Mouse (Mus musculus) heart, embryonic 16.5 days (tissue): ENCODE data around the gene Myo10. TPM values are rescaled to one million over a fixed set of nuclear protein-coding genes. Genes with fewer than 3 reads are reported as not detected.

Source experiments
- ATAC-seq: fragments of 200-750 bp; cut with Nextera tagmentation; replicated peaks from 2 replicates; pipeline ENCODE4 v1.8.0; 2017; ENCODE audit warnings: moderate number of reproducible peaks; ENCODE audit not compliant: insufficient read depth, low FRiP score; ENCODE audit errors: extremely low read depth
- H3K27ac ChIP-seq: fragments of 300-500 bp; sonication (generic); 2 replicates; pipeline ENCODE4 v1.5.1; 2014; ENCODE audit warnings: mild to moderate bottlenecking, low read length, control low read depth, moderate library complexity
- H3K27me3 ChIP-seq: fragments of 300-500 bp; sonication (generic); 2 replicates; pipeline ENCODE4 v1.6.1; 2014; ENCODE audit warnings: low read length, mixed read lengths; ENCODE audit not compliant: control insufficient read depth, insufficient read depth
- H3K36me3 ChIP-seq: fragments of 300-500 bp; sonication (generic); 2 replicates; pipeline ENCODE4 v1.6.1; 2014; ENCODE audit not compliant: control insufficient read depth, insufficient read depth
- H3K4me1 ChIP-seq: fragments of 300-500 bp; sonication (generic); 2 replicates; pipeline ENCODE4 v1.6.1; 2014; ENCODE audit warnings: low read length, mixed read lengths; ENCODE audit not compliant: control insufficient read depth, insufficient read depth
- H3K4me2 ChIP-seq: fragments of 300-500 bp; sonication (generic); 2 replicates; pipeline ENCODE4 v1.6.1; 2014; ENCODE audit warnings: low read depth, mild to moderate bottlenecking, control low read depth, low read length
- H3K4me3 ChIP-seq: fragments of 300-500 bp; sonication (generic); 2 replicates; pipeline ENCODE4 v1.5.1; 2014; ENCODE audit warnings: mild to moderate bottlenecking, control low read depth, low read length
- H3K9ac ChIP-seq: fragments of 300-500 bp; sonication (generic); 2 replicates; pipeline ENCODE4 v1.6.1; 2014; ENCODE audit warnings: low read length, control low read depth
- H3K9me3 ChIP-seq: fragments of 300-500 bp; sonication (generic); replicated peaks from 2 replicates; pipeline ENCODE4 v1.6.1; 2016; ENCODE audit warnings: low read length; ENCODE audit not compliant: control insufficient read depth
- WGBS: fragments of 180-500 bp; shearing (Covaris S2); extraction: QIAGEN DNeasy Blood & Tissue Kit; methylation state at CpG from one replicate; pipeline ENCODE4 v1.1.7; 2014; 5-methylcytosine and 5-hydroxymethylcytosine counted together
- polyA plus RNA-seq: library from polyadenylated mRNA; unstranded; fragments of >200 nt; fragmentation: Nextera tagmentation; extraction: Ambion mirVana; gene quantifications from 2 replicates; pipeline ENCODE4 v1.2.1, GENCODE M21; 2015

Gene Myo10
- polyA plus RNA-seq, 1 experiment from 2014 or later = 14.9 TPM

DNA sequence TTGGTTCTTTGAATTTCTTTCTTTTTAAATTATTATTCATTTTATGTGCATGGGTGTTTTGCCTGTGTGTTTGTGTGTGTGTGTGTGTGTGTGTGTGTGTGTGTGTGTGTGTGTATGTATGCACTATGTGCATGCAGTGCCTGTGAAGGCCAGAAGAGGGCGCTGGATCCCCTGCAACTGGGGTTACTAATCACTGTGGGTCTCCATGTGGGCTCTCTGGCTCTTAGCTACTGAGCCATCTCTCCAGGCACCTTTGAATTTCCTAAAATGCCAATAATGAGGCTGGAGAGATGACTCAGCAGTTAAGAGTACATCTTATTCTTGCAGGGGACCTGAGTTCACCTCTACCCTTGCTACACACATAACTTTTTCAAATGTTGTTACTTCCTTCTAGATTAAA is 18.1 kb upstream of the Myo10 start:
- H3K9ac ChIP-seq = no peak overlapping the region
- WGBS = 50% methylated on average over 1 of the region's 1 CpGs
- H3K4me3 ChIP-seq = no peak overlapping the region
- H3K27me3 ChIP-seq = no peaks in the 10 kb centered on the region
- H3K27ac ChIP-seq = no peak overlapping the region
- H3K9me3 ChIP-seq = peaks cover 5% of the 10 kb centered on the region
- no peak overlapping the region for H3K4me2 ChIP-seq
- H3K36me3 ChIP-seq = no peaks in the 10 kb centered on the region
- peaks cover 2% of the 10 kb centered on the region; the same call in 1 of the 2 replicates for H3K4me1 ChIP-seq
- no peak for ATAC-seq

DNA sequence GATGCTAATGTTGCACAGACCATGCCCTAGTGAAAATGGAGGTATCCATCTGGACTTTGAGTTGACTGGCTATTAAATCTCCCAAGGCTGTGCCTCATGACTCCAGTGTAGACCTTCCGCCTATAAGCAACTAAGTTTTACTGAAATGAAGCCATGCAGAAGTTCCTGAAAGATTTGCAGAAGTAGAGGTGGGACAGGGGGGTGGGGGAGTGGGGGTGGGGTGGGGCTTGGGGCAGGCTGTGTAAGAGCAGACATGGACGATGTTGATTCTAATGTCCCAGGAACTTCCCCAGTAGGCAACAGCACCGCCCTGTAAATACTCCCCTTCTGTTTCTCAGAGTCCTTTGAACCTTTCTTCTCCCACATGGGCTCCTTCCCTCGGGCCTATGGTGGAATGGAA is 16.9 kb upstream of the Myo10 start:
- no peaks in the 10 kb centered on the region for H3K27me3 ChIP-seq
- ATAC-seq = no peak
- WGBS = 69% methylated on average over 4 of the region's 4 CpGs
- H3K4me3 ChIP-seq = no peak overlapping the region
- peaks cover 2% of the 10 kb centered on the region; the same call in 1 of the 2 replicates for H3K4me1 ChIP-seq
- H3K27ac ChIP-seq = no peak overlapping the region
- no peaks in the 10 kb centered on the region for H3K36me3 ChIP-seq
- H3K4me2 ChIP-seq = no peak overlapping the region
- peaks cover 5% of the 10 kb centered on the region for H3K9me3 ChIP-seq
- H3K9ac ChIP-seq = no peak overlapping the region

GRCm38 (mm10) chr15:25608742-25609141 is 13.6 kb upstream of the Myo10 start:
- no peak for ATAC-seq

DNA sequence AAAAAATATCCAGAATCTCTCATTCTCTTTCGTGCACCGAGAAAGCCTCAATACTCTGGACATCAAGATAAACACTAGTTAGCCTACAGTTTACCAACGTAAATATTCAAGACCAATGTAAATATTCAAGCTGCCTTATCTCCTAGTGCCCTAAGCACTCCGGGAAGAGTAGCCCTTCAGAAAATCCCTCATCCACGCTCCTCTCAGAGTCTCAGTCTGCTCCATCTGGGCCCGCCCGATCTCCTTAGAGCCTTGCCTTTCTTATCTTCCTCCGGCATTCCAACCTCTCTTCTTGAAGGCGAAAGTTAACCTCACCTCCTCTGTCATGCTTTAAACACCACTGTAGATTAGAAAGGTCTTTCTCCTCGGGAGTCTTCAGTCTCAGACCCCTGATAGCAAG is 13.1 kb upstream of the Myo10 start:
- no peak overlapping the region for H3K9ac ChIP-seq
- no peak overlapping the region for H3K4me2 ChIP-seq
- H3K9me3 ChIP-seq = peaks cover 3% of the 10 kb centered on the region
- ATAC-seq = no peak
- H3K4me3 ChIP-seq = no peak overlapping the region
- WGBS = 14% methylated on average over 10 of the region's 10 CpGs
- H3K27ac ChIP-seq = no peak overlapping the region
- no peaks in the 10 kb centered on the region for H3K4me1 ChIP-seq
- no peaks in the 10 kb centered on the region for H3K27me3 ChIP-seq
- no peaks in the 10 kb centered on the region for H3K36me3 ChIP-seq

More at GRCm38 (mm10) chr15:25608742-25609141, 13.6 kb upstream of the Myo10 start:
- Histone ChIP-seq H3K4me2 (no peak overlapping the region), H3K27ac (no peak overlapping the region), H3K27me3 (no peaks in the 10 kb centered on the region), H3K4me1 (no peaks in the 10 kb centered on the region), H3K9ac (no peak overlapping the region), H3K36me3 (no peaks in the 10 kb centered on the region), H3K9me3 (peaks cover 5% of the 10 kb centered on the region), H3K4me3 (no peak overlapping the region)
- WGBS = 38% methylated on average over 3 of the region's 3 CpGs

GRCm38 (mm10) chr15:25611178-25611577 is 11.1 kb upstream of the Myo10 start:
- Histone ChIP-seq H3K9me3 (no peaks in the 10 kb centered on the region), H3K27ac (no peak overlapping the region), H3K27me3 (no peaks in the 10 kb centered on the region), H3K4me3 (no peak overlapping the region), H3K4me2 (no peak overlapping the region), H3K36me3 (no peaks in the 10 kb centered on the region), H3K9ac (no peak overlapping the region), H3K4me1 (no peaks in the 10 kb centered on the region)
- ATAC-seq = no peak
- WGBS = 66% methylated on average over 6 of the region's 6 CpGs

- H3K27me3 ChIP-seq = peaks cover 6% of the 10 kb centered on the region; the same call in 1 of the 2 replicates
- no peak overlapping the region for H3K4me3 ChIP-seq
- H3K9ac ChIP-seq = no peak overlapping the region
- no peak overlapping the region for H3K27ac ChIP-seq
- ATAC-seq = no peak
- H3K36me3 ChIP-seq = no peaks in the 10 kb centered on the region
- H3K4me1 ChIP-seq = peaks cover 8% of the 10 kb centered on the region
- H3K4me2 ChIP-seq = no peak overlapping the region
- H3K9me3 ChIP-seq = no peaks in the 10 kb centered on the region
- 73% methylated on average over 4 of the region's 4 CpGs for WGBS
Measured at GRCm38 (mm10) chr15:25620560-25620959, 1.8 kb upstream of the Myo10 start.

GRCm38 (mm10) chr15:25621351-25622199 is 750 bp upstream of the Myo10 start:
- peaks cover 8% of the 10 kb centered on the region for H3K4me1 ChIP-seq
- no peak overlapping the region for H3K27ac ChIP-seq
- peak overlapping the region; percentile 66 for H3K9ac ChIP-seq
- ATAC-seq = no peak
- peak overlapping the region; percentile 84 for H3K4me3 ChIP-seq
- H3K9me3 ChIP-seq = no peaks in the 10 kb centered on the region
- no peaks in the 10 kb centered on the region for H3K36me3 ChIP-seq
- 11% methylated on average over 20 of the region's 20 CpGs for whole genome bisulfite sequencing
- H3K27me3 ChIP-seq = peaks cover 6% of the 10 kb centered on the region; the same call in 1 of the 2 replicates
- peak overlapping the region; percentile 86 for H3K4me2 ChIP-seq

DNA sequence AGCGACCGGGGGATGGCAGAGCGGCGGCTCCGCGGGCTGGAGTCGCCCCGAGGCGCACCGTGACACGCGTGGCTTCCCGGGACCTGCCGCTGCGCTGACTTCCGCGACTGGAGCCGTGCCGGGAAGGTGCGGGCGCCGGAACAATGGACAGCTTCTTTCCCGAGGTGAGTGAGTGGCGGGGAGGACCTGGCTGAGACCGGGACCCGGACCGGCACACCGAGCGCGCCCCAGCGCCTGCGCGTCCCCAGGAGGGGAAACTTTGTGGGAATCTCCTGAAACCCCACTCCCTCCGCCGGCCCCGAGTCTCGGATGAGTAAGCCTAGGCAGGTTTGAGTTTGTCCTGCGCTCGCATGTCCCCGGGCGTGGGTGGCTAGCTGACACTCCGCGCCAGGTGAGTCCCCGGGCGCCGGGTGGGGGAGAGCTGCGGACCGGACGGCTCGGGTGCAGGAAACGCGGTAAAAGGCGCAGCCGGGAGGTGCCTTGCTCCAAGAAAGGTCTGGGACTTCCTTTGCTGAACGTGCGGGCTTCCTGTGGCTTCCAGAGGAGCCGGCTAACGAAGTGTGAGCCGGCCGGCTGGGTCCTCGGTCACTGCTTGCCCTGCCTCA is 644 bp downstream of the Myo10 start:
- ATAC-seq = peak; percentile 5
- Histone ChIP-seq H3K4me3 (peak overlapping the region; percentile 84), H3K4me1 (peaks cover 8% of the 10 kb centered on the region), H3K27ac (peak overlapping the region; percentile 83), H3K9me3 (no peaks in the 10 kb centered on the region), H3K36me3 (no peaks in the 10 kb centered on the region), H3K27me3 (peaks cover 6% of the 10 kb centered on the region; the same call in 1 of the 2 replicates), H3K4me2 (peak overlapping the region; percentile 86), H3K9ac (peak overlapping the region; percentile 89)
- under 1% methylated on average over 61 of the region's 61 CpGs for WGBS

DNA sequence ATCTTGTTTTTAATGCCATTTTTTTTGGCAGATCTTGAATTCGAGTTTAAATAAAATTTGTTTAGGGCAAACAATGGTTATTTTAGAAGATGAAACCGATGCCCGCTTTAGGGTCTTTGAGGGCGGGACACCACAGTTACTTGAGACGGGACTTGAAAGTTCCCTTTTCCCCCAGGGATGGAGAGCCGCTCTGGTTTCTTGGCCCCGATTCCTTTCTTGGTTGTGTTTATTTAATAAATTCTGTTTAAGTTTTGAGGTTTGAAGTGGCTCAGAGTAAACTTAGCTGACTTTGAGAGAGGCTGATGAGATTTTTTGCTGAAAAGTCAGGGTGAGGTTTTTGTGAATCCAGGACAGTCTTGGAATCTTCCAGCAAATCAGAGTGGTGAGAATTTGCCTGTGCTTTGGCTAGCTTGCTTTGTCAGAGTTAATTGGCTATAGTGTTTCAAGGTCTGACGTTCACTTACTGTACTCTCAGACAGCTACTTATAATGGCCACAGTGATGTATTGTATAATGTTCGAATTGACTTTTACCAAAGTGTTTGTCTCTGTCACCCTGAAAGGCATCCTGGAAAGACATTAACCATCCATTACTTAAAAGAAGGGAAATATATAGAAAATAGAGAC is 1.3 kb downstream of the Myo10 start:
- Histone ChIP-seq H3K4me3 (peak overlapping the region; percentile 84), H3K36me3 (no peaks in the 10 kb centered on the region), H3K27me3 (peaks cover 6% of the 10 kb centered on the region; the same call in 1 of the 2 replicates), H3K4me1 (peaks cover 8% of the 10 kb centered on the region), H3K27ac (no peak overlapping the region), H3K4me2 (peak overlapping the region; percentile 86), H3K9ac (peak overlapping the region; percentile 89), H3K9me3 (no peaks in the 10 kb centered on the region)
- no peak for ATAC-seq
- WGBS = 10% methylated on average over 9 of the region's 9 CpGs
